Mouse (Mus musculus) heart, adult 9 months (tissue): ENCODE results near the gene Olfr688.
A peak's percentile ranks its signal among the peaks of the same experiment; 100 is the strongest.

Source experiments
- DNase-seq, 2 experiments: peaks; one replicate each; pipeline ENCODE4 v3.0.0; 2022; ENCODE audit warnings: low spot score in 2 of 2

The Olfr688 gene

GRCm38 (mm10) chr7:105287795-105288194 lies at the start of gene Olfr688:
TSS of gene Olfr688 (plus strand) at chr7:105288095.
- DNase-seq = no peak

DNA sequence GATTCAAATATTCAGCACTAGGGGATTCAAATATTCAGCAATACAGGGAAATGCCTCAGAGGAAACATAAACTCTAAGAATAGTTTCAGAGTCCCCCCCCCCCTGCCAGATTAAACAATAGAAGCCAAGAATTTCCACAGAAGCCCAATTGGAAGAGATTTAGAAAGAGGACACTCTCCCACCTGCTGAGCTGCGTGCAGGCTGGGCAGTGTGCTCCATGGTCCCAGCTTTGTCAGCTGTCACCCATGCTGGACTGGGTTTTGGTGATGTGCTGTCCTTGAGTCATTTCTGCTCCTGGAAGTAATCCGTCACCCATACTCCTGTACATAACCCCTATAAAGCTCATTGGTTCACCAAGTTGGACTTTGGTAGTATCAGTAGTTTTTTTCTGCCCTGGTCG lies 40.2 kb upstream of the Olfr688 start:
- peak in 1 of 2 experiments; percentile 6 for DNase-seq

GRCm38 (mm10) chr7:105248197-105248596 lies 39.7 kb upstream of the Olfr688 start:
- no peak for DNase-seq

- no peak for DNase-seq
Observed at GRCm38 (mm10) chr7:105256656-105257055, 31.2 kb upstream of the Olfr688 start.

GRCm38 (mm10) chr7:105272426-105272825 lies 15.5 kb upstream of the Olfr688 start:
- no peak for DNase-seq

- DNase-seq = no peak
Observed at GRCm38 (mm10) chr7:105290051-105290450, 2.2 kb downstream of the Olfr688 start.

DNA sequence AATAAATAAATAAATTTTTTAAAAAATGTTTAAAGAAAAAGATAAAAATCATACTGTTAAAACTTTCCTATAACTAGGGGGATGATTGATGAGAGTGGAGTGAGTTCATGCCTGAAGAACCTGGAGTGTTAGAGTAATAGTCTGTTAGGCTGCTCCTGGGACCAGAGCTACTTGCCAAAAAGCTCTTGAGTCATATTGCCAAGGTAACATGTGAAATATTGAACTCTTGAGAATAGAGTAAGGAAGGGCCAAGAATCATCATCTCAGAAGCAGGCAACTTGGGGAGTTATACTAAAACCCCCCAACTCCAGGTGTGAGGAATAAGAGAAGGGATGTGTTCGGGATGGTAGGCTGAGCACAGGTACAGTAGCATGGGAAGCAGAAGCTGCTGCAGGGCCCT lies 23.0 kb downstream of the Olfr688 start, which contains the start of gene Olfr689:
Gene Olfr689 (plus strand): TSS at position 301 of the 400 bp plus-strand sequence.
- no peak for DNase-seq

DNA sequence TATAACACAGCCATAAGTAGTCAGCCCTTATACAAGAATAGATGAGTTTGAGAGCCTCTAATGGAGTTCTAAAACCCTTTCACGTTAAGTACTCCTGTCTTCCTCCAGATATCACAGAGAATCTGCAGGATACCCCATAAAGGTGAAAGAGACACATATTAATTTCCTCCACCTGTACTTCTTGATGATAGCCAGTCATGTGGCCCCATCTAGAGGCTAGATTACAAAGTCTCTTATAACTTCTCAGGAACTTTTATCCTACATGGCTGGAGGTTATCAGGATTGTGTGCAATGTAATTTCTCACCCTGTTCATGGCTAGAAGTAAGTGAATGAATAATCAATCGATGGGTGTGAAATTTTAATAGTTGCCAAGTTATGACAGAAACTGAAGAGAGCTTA lies 37.4 kb downstream of the Olfr688 start:
- DNase-seq = no peak

DNA sequence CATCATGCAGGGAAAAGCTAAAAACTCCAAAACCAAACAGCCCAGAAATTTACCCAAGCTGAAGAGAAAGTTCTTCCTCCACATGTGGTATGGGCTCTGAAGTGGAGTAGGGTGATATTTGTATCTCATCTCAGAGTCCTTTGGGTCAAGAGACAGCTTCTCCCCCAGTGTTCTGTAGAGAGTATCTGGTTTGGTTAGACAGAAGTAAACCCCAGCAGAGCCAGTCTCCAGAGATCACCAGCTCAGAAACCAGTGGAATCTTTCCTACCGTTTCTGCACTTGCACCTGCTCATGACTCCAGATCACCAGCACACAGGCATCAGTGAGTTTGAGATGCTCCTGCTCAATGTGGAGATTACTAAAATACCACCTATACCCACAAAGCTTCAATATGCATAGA lies 46.1 kb downstream of the Olfr688 start, which contains the start of gene Olfr690:
Gene Olfr690 (minus strand): TSS at position 101 of the 400 bp plus-strand sequence.
- DNase-seq = no peak
